Mouse (Mus musculus) left cerebral cortex, postnatal 10 days (tissue): Measurements from ENCODE around the gene Sprtn. TPM values are rescaled to one million over a fixed set of nuclear protein-coding genes. Genes with fewer than 3 reads are reported as not detected.

ENCODE experiments used
- DNase-seq, 2 experiments: peaks; one replicate each; pipeline ENCODE4 v3.0.0; 2021 to 2022; ENCODE audit warnings: low spot score in 2 of 2, mixed read lengths in 1 of 2; ENCODE audit errors: extremely low spot score in 1 of 2
- intact Hi-C: fragments of 180-260 bp; cut with DNase I; formaldehyde crosslinking; loops from one replicate; pipeline ENCODE4 v1.15.1; 2025
- total RNA-seq, 2 experiments: library from RNA; stranded (reverse); gene quantifications; 2 replicates each; pipeline ENCODE4 v1.2.3; 2021

The Sprtn gene
- total RNA-seq, 2 experiments from 2014 or later: 14.7 to 15.6 TPM

- peak; percentile 60 to 90 for DNase-seq
- intact Hi-C loops: loop anchor here (5.0 kb wide), 2 partner anchors 50 to 115 kb away; partner anchors contain the start of genes Egln1 and Tsnax
Measured at GRCm38 (mm10) chr8:124896632-124897385, 877 bp upstream of the Sprtn start.

- intact Hi-C loops: loop anchor here (5.0 kb wide), 2 partner anchors 49 to 114 kb away; partner anchors contain the start of genes Egln1 and Tsnax
- DNase-seq: no peak
Measured at GRCm38 (mm10) chr8:124898251-124898905, 692 bp downstream of the Sprtn start.

- intact Hi-C loops: no loop called here
- no peak for DNase-seq
Measured at GRCm38 (mm10) chr8:124903198-124903597, 5.5 kb downstream of the Sprtn start.

GRCm38 (mm10) chr8:124905482-124905881, 7.8 kb downstream of the Sprtn start:
- intact Hi-C loops: no loop called here
- DNase-seq: no peak

- DNase-seq: no peak
- intact Hi-C loops: no loop called here
Measured at GRCm38 (mm10) chr8:124909936-124910335, 12.2 kb downstream of the Sprtn start.

- DNase-seq: no peak
- intact Hi-C loops: no loop called here
Measured at GRCm38 (mm10) chr8:124910349-124910748, 12.7 kb downstream of the Sprtn start.

GRCm38 (mm10) chr8:124911938-124912872, 14.5 kb downstream of the Sprtn start:
- intact Hi-C loops: no loop called here
- no peak for DNase-seq

GRCm38 (mm10) chr8:124914061-124914460, 16.4 kb downstream of the Sprtn start:
- no peak for DNase-seq
- intact Hi-C loops: no loop called here

GRCm38 (mm10) chr8:124917741-124918484, 20.2 kb downstream of the Sprtn start:
- intact Hi-C loops: no loop called here
- no peak for DNase-seq

- intact Hi-C loops: no loop called here
- no peak for DNase-seq
Measured at GRCm38 (mm10) chr8:124921369-124922279, 23.9 kb downstream of the Sprtn start.

- intact Hi-C loops: no loop called here
- DNase-seq: no peak
Measured at GRCm38 (mm10) chr8:124922490-124923089, 24.9 kb downstream of the Sprtn start.

- intact Hi-C loops: no loop called here
- DNase-seq: no peak
Measured at GRCm38 (mm10) chr8:124923971-124924652, 26.4 kb downstream of the Sprtn start.

- no peak for DNase-seq
- intact Hi-C loops: no loop called here
Measured at GRCm38 (mm10) chr8:124925544-124926266, 28.0 kb downstream of the Sprtn start.

GRCm38 (mm10) chr8:124926351-124926771, 28.7 kb downstream of the Sprtn start:
- DNase-seq: peak in 1 of 2 experiments; percentile 54

GRCm38 (mm10) chr8:124929006-124929405, 31.3 kb downstream of the Sprtn start:
- no peak for DNase-seq
- intact Hi-C loops: no loop called here

More at GRCm38 (mm10) chr8:124926351-124926771, 28.7 kb downstream of the Sprtn start:
- intact Hi-C loops: no loop called here

GRCm38 (mm10) chr8:124930086-124930485, 32.4 kb downstream of the Sprtn start:
- intact Hi-C loops: no loop called here
- DNase-seq: no peak
